Mouse (Mus musculus) layer of hippocampus, adult 11-12 months (tissue): ENCODE data around the gene Ptgir.

ENCODE experiments used
- DNase-seq: peaks from one replicate; pipeline ENCODE4 v3.0.0; 2022; ENCODE audit warnings: low spot score

Ptgir gene

GRCm38 (mm10) chr7:16942861-16943260, 36.6 kb downstream of the Ptgir start:
- DNase-seq = no peak

- DNase-seq = peak; percentile 87
Observed at GRCm38 (mm10) chr7:16944061-16944807, 37.9 kb downstream of the Ptgir start, which contains the start of gene Pnmal2. Pnmal2 (plus strand) TSS chr7:16944682.

- DNase-seq = no peak
Observed at GRCm38 (mm10) chr7:16944808-16945315, 38.6 kb downstream of the Ptgir start.

DNA sequence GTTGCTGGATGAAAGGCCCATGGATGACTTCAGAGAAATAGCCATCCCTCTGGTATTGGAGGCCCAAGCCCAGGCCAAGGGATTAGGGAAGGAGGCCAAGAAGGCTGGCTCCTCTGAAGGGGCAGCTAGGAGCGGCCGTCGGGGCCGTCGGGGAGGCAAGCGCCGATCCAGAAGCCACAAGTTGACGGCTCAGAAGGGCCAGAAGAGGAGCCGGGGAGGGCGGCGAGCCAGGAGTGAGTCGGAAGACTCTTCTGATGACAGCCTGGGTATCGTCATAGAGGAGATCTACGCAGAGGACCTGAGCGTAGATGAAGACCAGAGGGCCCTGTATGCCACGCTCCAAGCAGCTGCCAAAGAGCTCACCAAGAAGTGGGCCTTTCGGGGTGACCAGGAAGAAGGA, 39.1 kb downstream of the Ptgir start:
- no peak for DNase-seq

- DNase-seq = no peak
Observed at GRCm38 (mm10) chr7:16946441-16947348, 40.4 kb downstream of the Ptgir start.

- DNase-seq = no peak
Observed at GRCm38 (mm10) chr7:16947349-16947895, 41.1 kb downstream of the Ptgir start.

DNA sequence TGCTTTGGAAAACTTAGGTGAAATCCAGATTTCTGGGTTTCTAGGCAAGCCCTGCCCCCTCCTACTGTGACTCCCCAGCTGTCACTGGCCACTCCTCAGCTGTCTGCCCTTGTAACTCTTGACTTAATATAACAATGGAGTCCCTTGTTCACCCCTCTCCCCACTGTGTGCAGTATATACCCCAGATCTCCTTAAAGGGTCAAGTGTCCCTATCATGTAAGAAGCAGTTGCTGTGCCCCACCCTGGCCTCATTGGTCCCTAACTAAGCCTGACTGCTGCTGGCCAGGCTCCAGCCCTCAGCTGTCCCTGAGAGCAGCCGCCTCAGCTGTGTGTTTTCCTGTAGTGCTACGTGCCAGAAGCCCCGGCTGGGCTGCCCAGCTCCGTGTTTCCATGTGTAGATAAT, 41.7 kb downstream of the Ptgir start:
- DNase-seq = no peak

DNA sequence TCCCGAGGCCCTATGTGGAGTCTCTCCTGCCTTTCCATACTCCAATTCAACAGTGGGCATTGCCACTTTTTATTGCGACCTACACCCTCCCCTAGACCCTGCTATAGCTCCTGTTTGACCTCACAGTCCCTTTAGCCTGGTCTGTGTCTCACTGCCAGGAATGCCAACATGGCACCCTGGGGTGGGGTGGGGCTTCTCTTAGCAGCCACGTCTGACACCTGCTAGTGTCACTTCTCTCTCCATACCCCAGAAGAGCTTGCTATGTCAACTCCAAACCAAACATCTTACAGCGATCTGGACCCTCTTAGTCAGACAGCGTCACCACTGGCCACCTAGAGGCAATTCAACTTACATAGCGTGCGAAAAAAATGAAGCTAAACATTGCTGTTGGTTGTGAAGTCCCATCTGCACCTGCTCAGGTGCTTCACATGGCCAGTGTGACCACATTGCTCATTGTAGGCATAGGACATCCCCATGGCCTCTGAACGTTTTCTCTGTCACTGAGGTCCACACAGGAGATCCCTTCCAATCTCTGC, 42.7 kb downstream of the Ptgir start:
- DNase-seq = no peak

DNA sequence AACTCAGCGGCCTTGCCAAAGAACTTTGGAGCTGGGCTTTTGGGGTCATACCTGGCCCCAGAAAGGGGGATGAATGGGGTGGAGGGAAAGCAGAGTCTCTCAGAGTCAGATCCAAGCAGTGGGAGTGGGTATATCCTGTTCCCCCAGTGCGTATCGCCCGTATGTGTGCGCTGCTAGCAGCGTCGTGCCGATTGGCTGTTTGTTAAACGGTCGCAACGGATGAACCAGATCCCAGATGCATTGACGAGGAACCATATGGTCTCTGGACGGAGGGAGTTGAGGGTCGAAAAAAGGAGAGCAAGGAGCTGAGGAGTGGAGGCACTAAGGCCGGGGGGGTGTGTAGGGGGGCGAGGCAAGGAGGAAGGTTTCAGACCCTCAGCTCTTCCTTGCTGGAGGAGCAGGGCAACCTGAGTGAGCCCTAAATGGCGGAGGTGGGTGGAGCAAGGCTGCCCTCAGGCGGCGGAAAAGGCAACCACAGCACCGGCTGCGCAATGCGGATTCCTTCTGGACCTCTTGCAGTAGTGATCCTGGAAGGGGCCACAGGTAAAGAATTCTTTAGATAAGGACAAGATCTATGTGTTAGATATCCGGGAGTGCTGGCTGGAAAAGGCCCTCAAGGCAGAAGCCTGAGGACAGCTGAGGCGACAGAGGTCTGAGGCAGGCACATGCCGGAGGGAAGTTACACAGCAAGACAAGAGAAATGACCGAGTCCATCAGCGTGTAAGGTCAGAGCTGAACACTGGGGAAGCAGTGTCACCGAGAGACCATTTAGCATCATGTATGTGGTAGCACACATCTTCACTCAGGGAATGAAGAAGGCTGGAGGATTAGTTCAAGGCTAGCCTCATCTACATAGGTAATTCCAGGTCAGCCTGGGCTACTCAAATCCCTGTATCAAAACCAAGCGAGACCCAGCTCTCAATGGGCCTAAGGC, 43.9 kb downstream of the Ptgir start:
- DNase-seq = peak; percentile 85

DNA sequence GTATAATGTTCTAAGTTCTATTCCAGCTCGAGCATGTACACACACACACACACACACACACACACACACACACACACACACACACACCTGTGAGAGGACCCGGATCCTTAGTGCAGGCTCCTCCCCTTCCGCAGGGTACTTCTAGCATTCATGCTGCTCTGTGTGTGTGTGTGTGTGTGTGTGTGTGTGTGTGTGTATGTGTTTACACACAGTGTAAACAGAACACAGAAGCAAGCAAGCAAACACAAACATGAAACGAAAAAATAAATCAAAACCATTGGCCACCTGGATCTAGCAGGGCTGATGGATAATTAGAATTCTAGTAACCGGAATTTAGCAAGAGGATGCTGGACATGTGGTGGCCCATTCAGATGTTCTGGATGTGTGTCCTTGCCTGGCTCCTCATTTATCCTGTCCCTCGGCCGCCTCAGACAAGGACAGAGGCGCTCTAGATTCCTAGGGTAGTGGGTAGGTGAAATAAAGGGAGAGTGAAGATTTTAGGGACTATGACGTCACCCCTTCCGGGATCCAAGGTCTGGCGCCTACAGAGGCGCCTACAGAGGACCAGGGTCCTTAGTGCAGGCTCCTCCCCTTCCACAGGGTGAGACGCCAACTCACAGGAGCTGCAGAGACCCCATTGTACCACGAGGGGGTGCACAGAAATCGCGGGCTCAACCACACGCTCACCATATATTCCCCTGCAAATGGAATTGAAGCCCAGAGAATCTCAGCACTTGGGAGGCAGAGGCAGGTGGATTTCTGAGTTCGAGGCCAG, 44.8 kb downstream of the Ptgir start:
- peak; percentile 87 for DNase-seq

GRCm38 (mm10) chr7:16953776-16954175, 47.5 kb downstream of the Ptgir start:
- peak; percentile 6 for DNase-seq

- DNase-seq = no peak
Observed at GRCm38 (mm10) chr7:16955712-16956111, 49.4 kb downstream of the Ptgir start.

DNA sequence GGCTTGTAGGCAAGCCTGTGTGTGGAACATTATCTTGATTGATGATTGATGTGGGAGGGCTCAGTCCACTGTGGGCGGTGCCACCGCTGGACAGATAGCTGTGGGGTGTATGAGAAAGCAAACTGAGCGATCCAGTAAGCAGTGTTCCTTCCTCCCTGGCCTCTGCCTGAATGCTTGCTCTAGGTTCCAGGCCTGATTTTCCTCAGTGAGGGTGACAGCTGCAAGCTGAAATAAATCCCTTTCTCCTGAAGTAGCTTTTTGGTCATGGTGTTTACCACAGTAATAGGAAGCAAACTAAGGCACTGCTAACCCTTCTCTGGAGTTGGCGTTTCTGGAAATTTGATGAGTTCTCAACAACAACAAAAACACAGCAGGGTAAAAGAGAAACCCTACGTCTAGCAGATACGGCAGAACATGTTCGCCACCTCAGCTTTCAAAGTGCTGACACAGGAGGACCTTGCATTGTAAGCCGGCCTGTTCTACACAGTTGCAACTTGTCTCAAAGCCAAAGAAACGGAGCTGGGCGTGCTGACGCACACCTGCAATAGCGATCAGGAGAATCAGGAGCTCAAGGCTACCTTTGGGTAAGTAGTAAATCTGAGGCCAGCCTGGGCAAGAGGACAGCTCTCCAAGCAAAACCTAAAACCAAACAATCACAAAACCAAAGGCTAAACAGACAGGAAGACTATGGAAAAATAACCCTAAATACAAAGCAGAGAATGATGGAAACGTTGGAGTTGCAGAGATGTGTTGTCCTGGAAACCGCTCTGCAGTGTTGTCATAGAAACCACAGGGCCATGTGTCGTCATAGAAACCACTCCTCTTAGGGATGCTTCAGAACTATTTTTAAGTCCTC, 50.3 kb downstream of the Ptgir start:
- DNase-seq = peak; percentile 75

- peak; percentile 94 for DNase-seq
Observed at GRCm38 (mm10) chr7:16959539-16960187, 53.4 kb downstream of the Ptgir start, which contains the start of gene Pnmal1. Pnmal1 (plus strand) TSS chr7:16959679.
